In the genomic region with DNA sequence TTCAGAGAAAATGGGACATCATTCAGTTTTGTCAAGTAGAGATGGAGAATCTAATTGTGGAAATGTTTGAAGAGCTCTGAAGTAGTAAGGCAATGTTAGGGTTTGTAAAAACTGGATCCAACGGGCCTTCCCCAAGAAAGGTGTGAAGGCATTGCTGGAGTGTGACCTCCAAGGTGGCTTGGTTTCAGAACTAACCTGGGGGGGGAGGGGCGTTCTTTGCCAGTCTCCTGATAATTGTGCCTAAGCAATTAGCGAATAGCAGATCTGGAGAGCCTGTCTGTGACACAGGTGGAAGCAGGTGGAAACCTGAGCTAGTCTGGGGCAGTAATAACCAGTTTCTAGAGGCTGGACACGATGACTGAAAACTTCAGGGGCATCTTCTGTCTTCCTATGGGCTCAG, we compare ENCODE assay signal across 19 mouse cellular contexts. TPM values are rescaled to one million over a fixed set of nuclear protein-coding genes. Genes with fewer than 3 reads are reported as not detected.
A peak's percentile ranks its signal among the peaks of the same experiment; 100 is the strongest.
DNase-seq lines count a peak whose midpoint lies in the region; ATAC-seq and TF ChIP-seq lines count a peak whose summit lies in the region.
"Had no signal": no experiment of that assay in that cellular context is flagged by ENCODE, and none has a peak within 500 bp of the region (broad histone marks: within the 10 kb centered on the region; RNA-seq: fewer than 3 reads in every experiment).

No protein-coding gene starts in this region.

- H3K9me3 ChIP-seq in kidney, embryonic 16.5 days (ENCODE audit: low read length), result no peaks in the 10 kb centered on the region
- H3K9me3 ChIP-seq: embryonic facial prominence, embryonic 13.5 days; embryonic facial prominence, embryonic 15.5 days; forebrain, embryonic 10.5 days; forebrain, embryonic 12.5 days had no signal

- no peak for TF ChIP-seq CTCF in kidney, adult 2 months (conservative IDR thresholded peaks at IDR 0.05; ENCODE audit: insufficient read depth, insufficient read length, low read depth, low read length)

- no peak overlapping the region for H3K4me2 ChIP-seq in kidney, embryonic 16.5 days (replicated peaks; ENCODE audit: low read depth, low read length)
- H3K4me2 ChIP-seq: embryonic facial prominence, embryonic 13.5 days; embryonic facial prominence, embryonic 15.5 days; forebrain, embryonic 12.5 days had no signal

- no peaks in the 10 kb centered on the region for H3K27me3 ChIP-seq in kidney, adult 2 months (replicated peaks; ENCODE audit: control insufficient read depth, insufficient read depth, low read length)
- no peaks in the 10 kb centered on the region for H3K27me3 ChIP-seq in kidney, embryonic 16.5 days (ENCODE audit: insufficient read depth, low read length)
- H3K27me3 ChIP-seq: embryonic facial prominence, embryonic 13.5 days; embryonic facial prominence, embryonic 15.5 days; forebrain, embryonic 12.5 days had no signal

- no peaks in the 10 kb centered on the region; the same call in 1 of the 2 replicates for H3K36me3 ChIP-seq in kidney, adult 2 months (ENCODE audit: control insufficient read depth, insufficient read depth, low read length)
- no peaks in the 10 kb centered on the region for H3K36me3 ChIP-seq in kidney, embryonic 16.5 days (ENCODE audit: insufficient read depth, low read length)
- H3K36me3 ChIP-seq: forebrain, embryonic 10.5 days had no signal

- H3K27ac ChIP-seq in kidney, adult 2 months (ENCODE audit: insufficient read depth, low read depth, low read length), result no peak overlapping the region
- H3K27ac ChIP-seq in kidney, embryonic 16.5 days (ENCODE audit: low read length), result no peak overlapping the region
- H3K27ac ChIP-seq: embryonic facial prominence, embryonic 13.5 days; embryonic facial prominence, embryonic 15.5 days; forebrain, embryonic 10.5 days; forebrain, embryonic 12.5 days had no signal

- no peaks in the 10 kb centered on the region for H3K4me1 ChIP-seq in kidney, adult 2 months (ENCODE audit: control insufficient read depth, insufficient read depth, low read length)
- no peaks in the 10 kb centered on the region for H3K4me1 ChIP-seq in kidney, embryonic 16.5 days (ENCODE audit: insufficient read depth, low read length)
- H3K4me1 ChIP-seq: embryonic facial prominence, embryonic 13.5 days; embryonic facial prominence, embryonic 15.5 days; forebrain, embryonic 12.5 days had no signal

- WGBS in kidney, adult 2 months, result 57% methylated on average over 4 of the region's 4 CpGs
- WGBS in kidney, embryonic 16.5 days, result 71% methylated on average over 4 of the region's 4 CpGs

- no peak for TF ChIP-seq POLR2A in kidney, adult 2 months (IDR thresholded peaks at IDR 0.05; ENCODE audit: low read depth, low read length)

- no peak overlapping the region for H3K4me3 ChIP-seq in kidney, adult 2 months (ENCODE audit: insufficient read depth, low read depth, low read length)
- no peak overlapping the region for H3K4me3 ChIP-seq in kidney, embryonic 16.5 days (ENCODE audit: low read length)
- H3K4me3 ChIP-seq: embryonic facial prominence, embryonic 13.5 days; embryonic facial prominence, embryonic 15.5 days; erythroblast, embryonic 14.5 days; forebrain, embryonic 10.5 days; forebrain, embryonic 12.5 days had no signal

- peak; percentile 42 for DNase-seq in kidney, adult 2 months
- no peak for DNase-seq in kidney, adult 9 months
- DNase-seq in kidney, postnatal 14 days, result peak; percentile 21
- DNase-seq in kidney, adult 18-20 months, result no peak
- DNase-seq in kidney, postnatal 36 days, result peak; percentile 31 to 51
- DNase-seq: cerebellum, adult 11 months; cerebellum, adult 18-20 months; cerebellum, adult 8-10 months; cerebellum, adult 9-11 months; cerebellum, postnatal 14 days; cerebellum, postnatal 36 days; embryo, embryonic 11 days had no signal

- H3K9ac ChIP-seq in kidney, embryonic 16.5 days (replicated peaks; ENCODE audit: low read length), result no peak overlapping the region
- H3K9ac ChIP-seq: embryonic facial prominence, embryonic 13.5 days; embryonic facial prominence, embryonic 15.5 days; forebrain, embryonic 12.5 days had no signal

- no peak for ATAC-seq in kidney, embryonic 16.5 days (ENCODE audit: low FRiP score, low TSS enrichment)
- ATAC-seq: forebrain, embryonic 14.5 days had no signal

RNA-seq across cellular contexts. Expression of a gene that starts 15.8 kb away (rescaled TPM):
- polyA plus RNA-seq in kidney, adult 2 months (2012; rRNA removed), result 20.4 and 26.1 TPM in 2 replicates
- 2.8 TPM in 2 replicates for polyA plus RNA-seq in kidney, embryonic 16.5 days (2015; fragmentation: Nextera tagmentation; extraction: Ambion mirVana)

RNA-seq across cellular contexts. Expression of a gene that starts 52.7 kb away (rescaled TPM):
- polyA plus RNA-seq in kidney, adult 2 months (2012; rRNA removed), result 6.4 and 7.9 TPM in 2 replicates
- 13.5 and 13.6 TPM in 2 replicates for polyA plus RNA-seq in kidney, embryonic 16.5 days (2015; fragmentation: Nextera tagmentation; extraction: Ambion mirVana)

RNA-seq across cellular contexts. Expression of a gene that starts 53.3 kb away (rescaled TPM):
- 11.7 and 17.6 TPM in 2 replicates for polyA plus RNA-seq in kidney, adult 2 months (2012; rRNA removed)
- polyA plus RNA-seq in kidney, embryonic 16.5 days (2015; fragmentation: Nextera tagmentation; extraction: Ambion mirVana), result 11.9 and 12.4 TPM in 2 replicates

Comparison
In these comparisons a context has a peak if more than half of its experiments do, and no peak if none do; other contexts are left out.
1. DNase-seq: peak in kidney, adult 2 months (single experiment), kidney, postnatal 14 days (single experiment) and kidney, postnatal 36 days (2 of 2); none in kidney, adult 9 months (single experiment) and kidney, adult 18-20 months (single experiment).